Mouse (Mus musculus): Measurements from ENCODE around the gene Syde2.
"Not testable (repeated sequence)": the region's sequence is repeated elsewhere in the genome, so short reads cannot be mapped to it uniquely, and the experiment has no call there.

Gene Syde2

GRCm38 (mm10) chr3:145987268-145987969, at the start of gene Syde2:
TSS of gene Syde2 (plus strand) at chr3:145987870.
- DNase-seq (ENCODE audit: low spot score), result no peak

- DNase-seq (ENCODE audit: low spot score), result no peak
Measured at GRCm38 (mm10) chr3:145938405-145939349, 49.0 kb upstream of the Syde2 start.

- DNase-seq (ENCODE audit: low spot score), result no peak
Measured at GRCm38 (mm10) chr3:145939402-145939801, 48.3 kb upstream of the Syde2 start.

- no peak for DNase-seq (ENCODE audit: low spot score)
Measured at GRCm38 (mm10) chr3:145939971-145940370, 47.7 kb upstream of the Syde2 start.

- peak; percentile 82 for DNase-seq (ENCODE audit: low spot score)
Measured at GRCm38 (mm10) chr3:145941971-145942370, 45.7 kb upstream of the Syde2 start.

- no peak for DNase-seq (ENCODE audit: low spot score)
Measured at GRCm38 (mm10) chr3:145944348-145944747, 43.3 kb upstream of the Syde2 start.

- DNase-seq (ENCODE audit: low spot score), result no peak
Measured at GRCm38 (mm10) chr3:145945904-145946303, 41.8 kb upstream of the Syde2 start.

- DNase-seq (ENCODE audit: low spot score), result no peak
Measured at GRCm38 (mm10) chr3:145946654-145947053, 41.0 kb upstream of the Syde2 start.

GRCm38 (mm10) chr3:145947539-145948204, 40.0 kb upstream of the Syde2 start:
- no peak for DNase-seq (ENCODE audit: low spot score)

GRCm38 (mm10) chr3:145950034-145950814, 37.4 kb upstream of the Syde2 start:
- peak; percentile 57 for DNase-seq (ENCODE audit: low spot score)

GRCm38 (mm10) chr3:145950815-145951130, 36.9 kb upstream of the Syde2 start:
- DNase-seq (ENCODE audit: low spot score), result no peak

GRCm38 (mm10) chr3:145951287-145952165, 36.1 kb upstream of the Syde2 start:
- DNase-seq (ENCODE audit: low spot score), result no peak

- DNase-seq (ENCODE audit: low spot score), result no peak
Measured at GRCm38 (mm10) chr3:145952945-145953344, 34.7 kb upstream of the Syde2 start.

GRCm38 (mm10) chr3:145953411-145953810, 34.3 kb upstream of the Syde2 start:
- DNase-seq (ENCODE audit: low spot score), result no peak

- no peak for DNase-seq (ENCODE audit: low spot score)
Measured at GRCm38 (mm10) chr3:145959824-145960223, 27.8 kb upstream of the Syde2 start.

GRCm38 (mm10) chr3:145962411-145962810, 25.3 kb upstream of the Syde2 start:
- no peak for DNase-seq (ENCODE audit: low spot score)

GRCm38 (mm10) chr3:145963101-145964017, 24.3 kb upstream of the Syde2 start:
- no peak for DNase-seq (ENCODE audit: low spot score)

GRCm38 (mm10) chr3:145964018-145964387, 23.7 kb upstream of the Syde2 start:
- DNase-seq (ENCODE audit: low spot score), result no peak

- DNase-seq (ENCODE audit: low spot score), result no peak
Measured at GRCm38 (mm10) chr3:145964473-145964872, 23.2 kb upstream of the Syde2 start.

GRCm38 (mm10) chr3:145965583-145965982, 22.1 kb upstream of the Syde2 start:
- DNase-seq (ENCODE audit: low spot score), result not testable (repeated sequence)

Data from c-Kit-positive CD71-positive TER-119-positive erythroid progenitor cells, embryonic 14.5 days (primary cell).